Mouse (Mus musculus) c-Kit-negative CD71-positive TER-119-positive erythroid progenitor cells, embryonic 14.5 days (primary cell): Measurements from ENCODE around the gene St3gal4.

Experiments
- DNase-seq: peaks from one replicate; pipeline ENCODE4 v3.0.0-alpha.2; 2013; ENCODE audit warnings: low read depth, low spot score

Gene St3gal4

DNA sequence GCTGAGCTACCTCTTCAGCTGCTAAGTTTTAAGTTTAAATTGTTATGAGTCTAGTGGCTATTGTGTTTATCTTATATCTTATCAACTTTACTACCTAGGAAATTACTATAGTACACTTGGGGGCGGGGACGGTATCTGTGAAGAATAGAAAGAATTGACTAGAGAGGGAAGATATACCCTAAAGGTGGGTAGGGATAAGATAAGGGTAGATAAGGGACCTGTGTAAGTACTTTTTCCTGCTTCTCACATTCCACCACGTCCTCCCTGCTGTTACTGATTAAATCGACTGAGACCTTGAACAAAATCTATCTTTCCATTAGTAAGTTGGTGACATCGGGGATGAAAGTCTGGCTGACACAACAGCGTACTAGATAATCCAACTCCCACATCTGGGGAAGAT is 70.6 kb downstream of the St3gal4 start:
- no peak for DNase-seq

DNA sequence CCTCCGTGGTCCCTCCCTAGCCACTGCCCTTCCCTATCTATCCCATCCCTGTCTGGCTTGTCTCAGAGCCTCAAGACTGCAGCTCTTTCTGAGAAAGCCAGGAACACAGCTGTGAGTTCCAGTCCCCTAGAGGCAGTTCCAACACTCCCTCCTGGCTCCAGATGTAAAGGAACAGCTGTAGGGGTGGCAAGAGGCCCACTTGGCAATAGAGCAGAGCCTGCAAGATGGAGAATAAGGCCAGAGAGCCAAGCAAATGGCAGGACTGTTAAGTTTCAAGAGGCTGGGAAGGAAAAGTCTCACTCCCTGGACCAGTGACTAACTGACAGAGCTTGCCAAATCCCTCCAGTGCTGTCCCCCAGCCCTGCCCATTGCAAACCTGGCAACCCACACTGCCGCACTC is 73.3 kb downstream of the St3gal4 start:
- DNase-seq = no peak

DNA sequence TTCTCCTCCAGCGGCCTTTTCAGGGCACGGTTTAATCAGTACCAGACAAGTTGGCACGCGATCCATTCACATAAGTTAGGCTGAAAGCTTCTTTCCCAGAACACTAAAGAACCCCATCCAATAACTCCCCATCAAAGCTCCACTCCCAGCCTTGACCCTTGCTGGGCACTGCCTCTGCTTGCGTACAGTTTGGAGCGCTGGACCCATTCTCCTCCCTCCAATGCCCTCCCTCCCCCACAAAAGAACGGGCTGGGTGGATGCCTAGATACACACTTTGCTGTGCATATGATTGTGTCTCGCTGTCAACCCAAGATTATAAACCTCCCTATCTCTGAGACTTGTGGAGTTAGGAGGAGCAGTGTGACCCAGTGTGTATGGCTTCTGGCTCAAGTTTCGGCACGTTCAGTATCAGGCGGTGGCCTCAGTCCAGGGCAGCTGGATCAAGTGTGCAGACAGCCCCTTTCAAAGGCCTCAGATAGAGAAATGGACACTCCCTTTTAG is 74.0 kb downstream of the St3gal4 start:
- DNase-seq = no peak

DNA sequence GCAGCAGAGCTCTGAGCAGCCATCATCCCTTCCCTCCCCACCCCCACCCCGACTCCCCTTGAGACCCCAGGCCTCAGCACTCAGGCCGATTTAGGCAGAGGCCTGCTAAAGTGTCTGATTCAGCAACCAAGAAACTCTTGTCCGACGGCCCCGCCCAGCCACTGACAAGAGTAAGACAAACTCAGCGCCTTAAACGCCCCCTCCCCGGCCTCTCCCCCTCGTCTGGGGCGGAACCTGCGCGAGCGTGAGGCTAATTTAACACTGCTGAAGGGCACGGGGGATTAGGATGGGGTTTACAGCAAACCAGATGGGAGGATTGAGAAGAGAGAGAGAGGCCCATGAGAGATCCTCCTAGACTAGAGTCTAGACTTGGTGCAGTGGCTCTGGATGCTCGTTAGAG is 74.6 kb downstream of the St3gal4 start:
- no peak for DNase-seq

DNA sequence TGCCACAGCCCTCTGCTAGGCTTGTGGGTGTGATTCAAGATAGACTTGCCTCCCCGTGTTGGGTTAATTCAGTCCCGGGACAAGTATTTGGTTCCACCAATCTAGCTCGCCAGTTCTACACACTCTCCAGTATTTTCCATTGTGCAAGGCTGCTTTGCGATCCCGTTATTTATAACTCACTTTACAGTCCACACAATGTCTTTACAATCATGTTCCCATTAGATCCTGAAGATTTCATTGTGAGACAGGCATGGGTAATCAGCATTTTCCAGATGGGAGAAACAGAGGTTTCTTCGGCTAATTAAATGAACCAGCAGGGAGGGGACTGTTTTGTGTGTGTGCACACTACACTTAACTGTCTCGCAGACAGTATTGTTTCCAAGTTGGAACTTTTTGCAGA is 75.4 kb downstream of the St3gal4 start:
- DNase-seq = no peak

DNA sequence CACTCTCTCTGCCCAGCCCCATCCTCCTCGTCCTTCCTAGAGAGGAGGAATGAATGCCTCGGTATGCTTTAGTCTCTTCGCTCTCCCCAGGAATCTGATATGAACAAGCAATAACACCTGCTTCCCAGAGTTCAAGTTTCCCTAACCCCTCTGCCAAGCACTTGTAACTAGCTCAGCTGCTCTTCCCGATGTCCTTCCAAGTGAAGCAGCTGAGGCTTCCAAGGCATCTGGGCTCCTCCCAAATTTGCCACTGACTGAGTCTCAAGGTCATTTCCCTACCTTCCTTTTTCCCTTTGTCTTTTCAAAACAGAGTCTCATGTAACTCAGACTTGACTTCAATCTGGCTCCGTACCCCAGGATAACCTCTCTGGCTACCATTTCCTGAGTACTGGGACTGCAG is 77.6 kb downstream of the St3gal4 start:
- no peak for DNase-seq

DNA sequence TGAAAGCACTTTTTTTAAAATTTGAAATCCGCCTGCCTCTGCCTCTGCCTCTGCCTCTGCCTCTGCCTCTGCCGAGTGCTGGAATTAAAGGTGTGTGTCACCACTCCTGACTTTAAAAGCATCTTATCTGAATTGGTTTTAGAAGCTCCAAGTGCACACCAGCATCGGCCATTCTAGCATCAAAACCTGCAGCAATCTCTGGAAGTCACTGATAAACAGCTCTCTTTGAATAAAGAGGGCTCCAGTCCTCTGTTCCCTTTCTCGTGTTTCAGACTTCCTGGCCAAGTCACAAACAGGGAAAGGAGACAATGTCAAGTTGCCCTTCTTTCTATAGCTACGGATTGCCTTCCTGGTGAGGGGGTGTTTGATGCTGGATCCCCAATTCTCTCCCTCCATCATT is 79.2 kb downstream of the St3gal4 start:
- DNase-seq = no peak

DNA sequence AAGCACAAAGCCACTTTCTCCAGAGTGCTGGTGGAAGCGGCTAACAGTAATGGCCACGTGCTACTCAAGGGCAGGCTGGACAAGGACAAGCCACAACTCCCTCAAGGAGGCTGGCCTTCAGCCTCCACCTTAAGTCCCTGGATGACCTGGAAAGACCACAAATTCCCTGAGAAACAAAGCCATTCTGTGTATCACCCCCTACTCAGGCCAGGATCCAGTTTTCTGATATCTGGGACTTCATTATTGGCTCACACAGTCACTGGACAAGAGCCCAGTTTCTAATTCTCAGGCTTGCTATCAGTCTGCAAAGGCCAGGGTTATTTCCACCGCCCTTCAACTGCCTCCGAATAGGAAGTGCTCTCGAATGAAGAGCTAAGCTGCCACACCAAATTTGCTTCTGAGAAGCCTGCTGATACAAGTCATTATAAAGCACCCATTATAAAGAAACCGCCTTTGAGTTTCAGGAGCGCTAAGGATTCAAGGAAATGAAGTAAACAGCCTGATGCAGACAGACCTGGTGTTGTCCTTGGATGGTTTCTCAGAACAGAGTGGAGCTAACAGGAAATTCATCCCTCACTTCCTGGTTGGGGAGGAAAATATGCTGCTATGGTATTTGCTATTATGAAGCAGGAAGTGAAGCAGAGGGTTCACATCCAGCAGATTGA is 80.0 kb downstream of the St3gal4 start:
- DNase-seq = no peak

DNA sequence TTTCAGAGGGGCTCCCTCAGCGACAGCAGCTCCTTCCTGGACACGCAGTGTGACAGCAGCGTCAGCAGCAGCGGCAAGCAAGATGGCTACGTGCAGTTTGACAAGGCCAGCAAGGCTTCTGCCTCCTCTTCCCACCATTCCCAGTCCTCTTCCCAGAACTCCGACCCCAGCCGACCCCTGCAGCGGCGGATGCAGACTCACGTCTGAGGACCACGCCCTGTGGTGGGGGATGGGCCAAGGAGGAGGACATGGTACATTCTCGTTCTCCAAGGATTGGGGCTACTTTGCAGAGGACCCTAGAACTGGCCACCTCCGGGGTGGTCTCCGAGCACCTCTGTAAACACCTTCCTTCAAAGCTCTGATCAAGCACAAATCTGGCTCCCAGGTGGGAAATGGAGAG is 84.0 kb downstream of the St3gal4 start:
- no peak for DNase-seq

DNA sequence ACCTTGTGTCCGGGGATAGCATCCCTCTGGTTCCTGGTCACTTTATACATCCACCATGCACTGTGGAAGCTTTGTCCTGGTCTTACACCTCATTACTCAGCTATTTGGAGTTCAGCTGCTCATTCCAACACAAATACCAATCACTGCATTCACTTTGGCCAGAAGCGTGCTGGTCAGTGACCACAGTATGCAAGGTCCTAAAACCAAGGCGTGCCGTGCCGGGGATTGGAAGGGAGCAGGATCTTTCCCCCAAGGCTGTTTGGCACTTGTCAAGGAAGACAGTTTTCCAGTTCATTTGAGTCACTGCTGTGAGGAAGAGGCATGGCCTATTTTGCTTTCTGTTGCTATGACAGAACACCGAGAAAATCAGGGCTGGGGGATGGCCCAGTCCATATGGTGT is 86.6 kb downstream of the St3gal4 start:
- no peak for DNase-seq

DNA sequence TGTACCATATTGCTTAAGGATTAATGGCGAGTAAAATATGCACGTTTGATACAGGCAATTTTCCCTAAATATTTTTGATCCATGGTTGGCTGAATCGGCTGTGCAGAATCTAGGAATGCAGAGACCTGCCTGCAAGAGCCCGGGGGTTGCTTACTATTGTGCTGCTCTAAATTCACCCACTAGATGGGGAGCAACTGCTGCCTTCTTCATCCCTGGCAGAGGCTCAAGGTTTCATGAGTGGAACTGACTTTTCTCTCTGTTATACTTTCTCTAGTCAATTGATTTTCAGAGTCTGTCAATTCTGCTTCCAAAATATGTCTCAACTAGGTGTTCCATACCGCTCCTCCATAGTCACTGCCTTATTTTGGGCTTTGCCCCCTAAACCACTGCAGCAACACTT is 88.2 kb downstream of the St3gal4 start:
- DNase-seq = no peak

DNA sequence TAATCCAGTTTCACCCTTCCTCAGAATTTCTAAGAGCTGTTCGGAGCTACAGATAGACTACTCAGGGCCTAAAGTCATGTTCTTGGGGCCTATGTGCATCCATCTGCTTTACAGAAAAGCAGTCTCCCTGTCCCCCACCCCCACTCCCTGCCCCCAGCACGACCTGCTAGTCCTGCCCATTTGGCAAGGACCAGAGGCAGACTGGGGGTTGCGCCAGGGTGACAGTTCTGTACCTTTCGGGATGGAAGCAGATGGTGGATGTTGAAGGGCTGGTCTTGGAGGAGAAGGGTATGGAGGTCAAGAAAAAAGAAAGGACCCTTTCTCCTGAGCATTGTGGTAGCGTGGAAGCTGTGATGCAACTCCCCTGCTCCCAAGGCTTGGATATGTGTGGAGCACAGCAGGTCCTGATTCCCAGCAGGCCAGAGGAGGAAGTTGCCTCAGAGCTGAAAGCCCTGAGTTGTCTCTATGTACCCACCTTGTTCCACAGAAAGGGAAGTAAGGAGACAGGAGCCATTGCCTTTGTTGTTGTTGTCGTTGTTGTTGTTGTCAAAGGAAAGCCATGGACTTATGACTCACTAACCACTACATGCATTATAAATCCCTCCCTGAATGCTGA is 91.6 kb downstream of the St3gal4 start:
- no peak for DNase-seq

DNA sequence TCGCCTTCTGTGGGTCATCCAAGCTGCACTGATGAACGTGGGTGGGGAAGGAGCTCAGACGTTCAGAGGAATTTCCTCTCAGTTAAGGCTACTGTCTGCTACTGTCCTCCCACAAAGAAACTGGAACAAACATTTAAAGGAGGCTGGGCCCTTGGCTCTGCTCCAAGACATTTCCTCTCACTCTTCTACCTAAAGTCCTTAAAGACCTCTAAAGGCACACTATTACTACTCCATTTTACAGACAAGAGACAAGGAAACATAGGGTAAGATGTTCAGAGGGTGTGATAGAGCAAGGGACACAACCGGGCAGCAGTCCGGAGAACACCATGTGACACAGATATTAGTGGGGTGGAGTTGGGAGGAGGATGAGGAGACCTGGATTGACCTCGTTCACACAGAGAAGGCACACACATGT is 92.2 kb downstream of the St3gal4 start:
- DNase-seq = no peak

DNA sequence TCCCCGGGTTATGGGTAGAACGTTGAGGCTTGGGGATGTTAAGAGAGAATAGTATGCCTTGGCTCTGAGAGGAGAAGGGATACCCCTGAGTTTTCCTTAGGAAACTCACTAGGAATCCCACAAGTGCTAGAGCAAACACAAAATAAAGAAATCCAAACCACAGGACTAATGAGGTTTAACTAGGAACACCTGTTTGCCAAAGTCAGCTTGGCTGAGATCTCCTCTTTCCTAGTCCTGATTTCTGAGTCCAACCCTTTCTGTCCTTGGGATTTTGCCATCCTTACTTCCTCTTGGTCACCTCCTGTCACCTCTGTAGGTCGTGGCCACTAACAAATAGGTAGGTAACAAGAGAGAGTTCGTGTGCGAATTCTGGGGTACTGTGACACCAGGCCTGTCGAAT is 92.8 kb downstream of the St3gal4 start:
- DNase-seq = no peak

DNA sequence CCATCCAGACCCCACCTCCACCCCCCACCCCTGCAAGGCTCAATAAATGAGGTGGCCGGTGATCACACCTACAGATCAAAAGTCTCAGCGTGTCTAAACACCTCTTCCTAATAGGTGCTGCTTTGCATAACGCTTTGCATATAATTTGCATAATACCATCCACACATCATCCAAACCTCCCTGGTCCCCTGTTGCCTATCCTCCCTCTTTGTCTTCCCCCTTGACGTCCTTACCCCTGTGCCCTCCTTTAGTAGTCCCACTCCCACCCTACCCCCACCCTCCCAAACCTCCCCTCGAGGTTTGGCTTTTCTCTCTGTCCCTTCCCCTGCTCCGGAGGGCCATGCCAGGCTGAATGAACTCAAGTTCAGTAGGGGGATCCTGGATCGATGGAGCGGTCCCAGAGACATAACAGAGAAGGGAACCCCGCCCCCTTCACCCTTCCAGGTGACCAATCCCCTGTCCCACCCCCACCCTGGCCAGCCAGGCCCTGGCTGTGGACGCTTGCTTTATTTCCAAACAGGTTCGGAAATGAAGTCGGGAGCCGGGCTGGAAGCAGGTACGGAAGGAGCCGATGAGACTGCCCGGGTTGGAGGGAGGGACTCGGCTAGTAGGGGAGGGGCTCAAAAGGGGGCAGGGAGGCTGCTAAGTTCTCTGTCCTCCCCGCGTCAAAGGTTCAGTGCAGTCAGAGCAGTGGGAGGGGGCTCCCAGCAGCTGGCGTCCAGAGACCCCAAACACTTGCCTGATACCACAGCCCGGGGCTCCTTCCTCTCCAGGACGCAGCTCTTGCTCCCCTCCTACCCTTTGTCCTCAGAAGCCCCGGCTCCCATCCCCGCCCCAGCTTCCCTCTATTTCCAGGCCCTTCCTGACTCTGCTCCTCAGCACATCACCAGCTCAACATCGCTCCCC is 94.2 kb downstream of the St3gal4 start:
- DNase-seq = no peak

DNA sequence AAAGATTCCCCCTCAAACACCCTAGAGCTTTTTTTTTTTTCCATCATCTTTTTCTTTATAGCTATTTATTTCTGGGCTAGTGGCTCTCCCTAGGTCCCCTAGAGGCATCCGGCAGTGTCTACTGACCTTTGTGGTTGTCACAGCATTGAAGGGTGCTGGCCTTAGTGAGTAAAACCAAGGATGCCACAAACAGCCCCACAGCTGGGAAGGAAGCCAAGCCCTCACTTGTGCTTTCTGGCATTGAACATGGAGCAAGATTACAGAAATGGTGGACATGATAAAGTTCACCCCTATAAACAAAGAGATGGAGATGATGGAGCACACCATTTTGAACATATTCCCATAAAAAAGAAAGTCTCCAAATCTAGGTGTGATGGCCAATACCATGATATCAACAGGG is 97.3 kb downstream of the St3gal4 start:
- DNase-seq = no peak

DNA sequence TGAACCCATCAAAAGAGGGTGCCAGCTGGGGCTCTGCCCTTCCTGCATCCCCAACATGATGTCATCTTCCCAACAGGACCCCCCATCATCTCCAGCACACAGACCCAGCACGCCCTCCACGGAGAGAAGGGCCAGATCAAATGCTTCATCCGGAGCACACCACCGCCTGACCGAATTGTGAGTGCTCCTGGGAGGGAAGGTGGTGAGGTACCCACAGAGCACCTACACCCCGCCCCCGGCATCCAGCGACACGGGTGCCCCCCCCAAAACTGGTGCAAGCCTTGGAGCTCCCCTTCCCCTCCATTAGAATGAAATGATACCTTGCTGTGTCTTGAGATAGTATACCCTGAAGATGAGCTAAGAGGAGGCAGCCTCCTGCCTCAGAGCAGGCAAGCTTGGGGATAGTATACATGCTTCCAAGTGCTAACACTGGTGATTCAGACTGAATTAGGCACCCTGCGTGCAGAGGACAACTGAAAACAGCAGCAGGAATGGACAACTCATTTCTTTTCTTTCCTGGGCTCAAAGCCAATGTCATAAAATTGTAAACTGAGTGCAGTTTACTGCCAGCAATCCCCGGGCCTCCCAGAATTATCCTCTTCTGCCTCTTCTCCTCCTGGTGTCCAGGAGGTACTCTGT is 98.9 kb downstream of the St3gal4 start:
- DNase-seq = no peak

DNA sequence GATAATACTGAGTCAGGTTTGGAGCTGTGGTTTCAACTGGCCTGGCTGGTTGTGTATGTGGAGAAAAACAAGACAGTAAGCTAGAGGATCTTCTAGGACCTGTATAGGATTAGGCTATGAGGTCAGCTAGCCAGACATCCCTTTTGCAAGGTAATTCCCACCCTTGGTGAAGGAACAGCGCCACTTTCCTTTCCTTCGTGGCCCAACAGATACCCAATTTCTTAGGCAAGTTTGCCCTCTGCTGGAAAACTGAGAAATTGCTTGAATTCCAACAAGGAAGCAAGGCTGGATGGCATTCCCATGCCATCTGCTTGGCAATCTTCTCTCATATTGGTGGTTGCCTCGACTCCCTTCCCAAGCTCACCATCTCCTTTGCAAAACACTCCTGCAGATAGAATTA is 99.7 kb downstream of the St3gal4 start:
- DNase-seq = no peak

DNA sequence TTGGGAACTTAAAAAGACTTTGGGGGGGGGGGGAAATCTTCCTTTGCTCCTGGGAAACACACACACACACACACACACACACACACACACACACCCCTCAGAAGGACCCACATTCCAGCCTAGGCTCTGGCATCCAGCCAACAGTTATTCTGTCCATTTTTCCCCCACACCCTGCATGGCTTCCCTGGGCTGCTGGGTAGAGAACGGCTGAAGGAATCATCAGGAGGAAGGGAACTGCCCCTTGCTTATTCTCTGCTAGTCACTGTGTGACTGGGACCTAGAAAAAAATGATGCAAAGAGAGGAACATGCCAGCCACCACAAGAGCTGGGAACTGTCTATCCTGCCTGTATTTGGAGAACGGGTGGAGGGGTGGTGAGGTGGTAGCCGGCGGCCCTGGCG is 101.0 kb downstream of the St3gal4 start:
- no peak for DNase-seq

DNA sequence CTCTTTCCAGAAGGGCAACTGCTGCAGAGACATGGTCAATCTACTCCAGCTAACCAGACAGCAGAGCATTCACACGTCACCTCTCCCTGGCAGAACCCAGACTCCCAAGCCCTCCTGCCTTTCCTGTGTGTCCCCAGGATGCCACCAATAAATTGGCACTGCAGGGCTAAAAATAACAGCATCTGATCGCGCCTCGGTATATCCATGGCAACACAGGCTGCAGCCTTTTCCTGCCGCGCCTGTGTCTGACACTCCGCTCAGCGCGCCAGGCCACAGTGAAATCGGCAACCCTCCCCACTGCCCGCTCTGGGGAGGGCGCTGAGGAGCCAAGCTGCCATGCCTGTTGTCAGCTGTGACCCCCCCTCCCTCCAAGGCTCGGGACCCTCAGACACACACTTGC is 101.5 kb downstream of the St3gal4 start:
- no peak for DNase-seq

DNA sequence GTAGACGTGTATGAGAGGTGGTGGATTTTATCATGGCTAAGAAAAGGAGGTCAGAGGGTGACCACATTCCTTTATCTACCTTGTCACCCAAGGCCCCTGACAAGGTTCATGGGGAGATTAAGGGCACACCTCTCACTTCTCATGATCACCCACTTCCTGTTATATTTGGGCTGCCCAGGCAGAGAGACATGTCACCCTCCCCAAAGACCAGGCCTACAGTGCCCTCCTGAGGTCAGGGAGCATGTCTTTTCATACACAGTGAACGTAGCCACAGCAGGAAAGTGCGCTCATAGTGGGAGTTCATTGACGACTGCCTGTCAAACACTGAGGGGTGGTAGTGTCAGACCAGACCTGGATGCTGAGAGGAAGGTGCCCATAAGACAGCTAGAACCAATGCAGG is 102.3 kb downstream of the St3gal4 start:
- no peak for DNase-seq

DNA sequence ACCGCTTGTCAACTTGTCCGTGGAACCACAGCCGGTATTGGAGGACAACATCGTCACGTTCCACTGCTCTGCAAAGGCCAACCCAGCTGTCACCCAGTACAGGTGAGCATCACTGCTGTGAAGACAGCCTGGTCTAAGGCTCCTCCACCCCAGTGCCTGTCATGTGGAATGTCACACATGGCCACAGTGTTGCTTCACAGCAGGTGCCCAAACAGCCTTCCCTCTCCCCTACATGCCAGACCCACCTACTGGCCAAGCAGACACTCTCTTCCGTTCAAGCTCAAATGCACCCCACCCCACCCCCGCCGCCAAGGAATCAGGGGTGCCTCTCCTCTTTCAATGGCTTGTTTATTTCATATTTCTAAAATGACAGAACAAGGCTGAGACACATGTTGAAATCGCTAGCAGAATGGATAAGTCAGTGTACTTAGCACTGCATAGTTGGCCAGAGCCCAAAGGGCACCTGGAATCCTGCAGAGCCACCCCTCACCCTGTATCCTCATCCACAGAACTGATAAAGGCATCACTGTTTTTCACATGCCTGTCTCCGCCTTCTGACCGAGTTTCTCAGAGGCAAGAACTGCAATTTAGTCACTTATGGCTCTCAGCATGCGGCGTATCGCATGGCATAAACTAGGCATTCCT is 111.2 kb downstream of the St3gal4 start:
- no peak for DNase-seq
